Mouse (Mus musculus): ENCODE results near the gene Alk. TPM values are rescaled to one million over a fixed set of nuclear protein-coding genes. Genes with fewer than 3 reads are reported as not detected.

Gene Alk
- polyA plus RNA-seq, 1 experiment, result not detected

DNA sequence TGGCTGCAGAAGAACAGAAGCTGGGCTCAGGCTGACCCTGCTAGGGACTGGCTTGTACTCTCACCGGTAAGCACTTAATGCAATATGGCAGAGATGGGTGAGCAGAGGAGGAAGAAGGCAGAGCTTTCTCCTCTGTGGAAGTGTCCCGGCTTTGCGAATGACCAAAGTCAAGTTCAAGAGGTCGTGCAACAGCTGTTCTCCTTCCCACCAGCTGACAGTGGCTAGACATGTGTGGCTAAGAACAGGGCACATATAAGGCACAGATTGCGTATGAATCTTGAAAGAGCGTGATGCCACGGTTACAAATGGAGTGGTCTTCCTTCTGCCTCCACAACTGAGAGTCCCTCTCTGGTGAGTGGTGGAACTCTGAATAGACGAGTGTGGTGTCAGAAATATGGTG is 625.3 kb downstream of the Alk start:
- no peak for TF ChIP-seq GATA1 (IDR thresholded peaks at IDR 0.05; ENCODE audit: low read length)

GRCm38 (mm10) chr17:71976661-71977060 is 627.8 kb downstream of the Alk start:
- no peak for TF ChIP-seq GATA1 (IDR thresholded peaks at IDR 0.05; ENCODE audit: low read length)

DNA sequence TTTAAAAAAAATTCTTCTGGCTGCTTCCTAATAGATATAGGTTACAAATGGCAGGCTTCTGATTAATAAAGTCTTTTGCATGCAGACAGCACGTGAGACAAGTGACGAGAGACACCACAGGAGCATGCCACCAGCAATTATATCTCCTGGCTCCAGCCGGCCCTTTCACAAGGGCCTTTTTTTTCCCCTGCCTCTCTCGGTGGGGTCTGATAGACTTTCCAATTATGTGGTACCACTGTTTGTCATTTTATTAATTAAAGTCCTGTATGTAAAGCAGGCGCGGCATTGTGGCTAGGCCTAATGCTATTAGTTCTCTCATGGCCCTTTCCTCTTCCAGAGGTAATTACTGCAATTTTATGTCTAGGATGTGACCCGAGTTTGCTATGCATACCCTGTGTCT is 630.7 kb downstream of the Alk start:
- TF ChIP-seq GATA1 (IDR thresholded peaks at IDR 0.05; ENCODE audit: low read length), result no peak

DNA sequence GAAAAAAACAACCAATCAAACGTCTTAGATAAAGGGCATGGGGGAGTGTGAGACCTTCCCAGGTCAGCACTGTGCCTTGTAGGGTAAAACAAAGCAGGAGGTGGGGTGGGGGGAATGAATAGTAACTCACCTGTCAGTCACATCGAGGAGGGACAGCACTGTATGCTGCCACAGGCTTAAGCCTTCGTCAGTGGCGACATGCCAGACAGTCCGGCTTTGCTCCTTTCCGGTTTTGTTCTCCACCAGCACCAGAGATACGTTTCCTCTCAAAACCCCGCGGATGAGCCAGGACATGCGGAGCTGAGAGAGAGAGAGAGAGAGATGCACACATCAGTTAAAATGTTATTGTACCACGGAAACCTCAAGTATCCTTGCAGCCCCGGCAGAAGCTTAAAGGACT is 637.1 kb downstream of the Alk start:
- TF ChIP-seq GATA1 (IDR thresholded peaks at IDR 0.05; ENCODE audit: low read length), result no peak

GRCm38 (mm10) chr17:71965733-71966606 is 638.5 kb downstream of the Alk start:
- no peak for TF ChIP-seq GATA1 (IDR thresholded peaks at IDR 0.05; ENCODE audit: low read length)

DNA sequence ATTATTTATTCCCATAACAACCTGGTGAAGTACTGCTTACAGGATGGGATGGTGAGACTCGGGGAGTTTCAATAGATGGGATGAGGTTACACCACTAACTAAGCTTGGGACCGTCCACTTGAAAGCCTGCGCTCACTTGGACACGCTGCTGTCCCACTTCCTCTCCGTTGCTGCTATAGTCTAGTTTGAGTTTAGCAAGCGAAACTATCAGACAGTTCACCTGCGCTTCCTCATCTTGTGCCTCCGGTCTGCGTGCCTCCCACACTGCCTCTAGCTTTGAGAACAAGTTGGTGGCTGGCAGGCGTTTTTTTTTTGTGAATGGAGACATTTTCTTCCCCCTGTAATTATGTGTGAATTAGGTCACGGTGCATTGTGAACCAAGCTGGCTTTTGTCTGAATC is 639.8 kb downstream of the Alk start:
- TF ChIP-seq GATA1 (IDR thresholded peaks at IDR 0.05; ENCODE audit: low read length), result no peak

- TF ChIP-seq GATA1 (IDR thresholded peaks at IDR 0.05; ENCODE audit: low read length), result no peak
Observed at GRCm38 (mm10) chr17:71962746-71963145, 641.7 kb downstream of the Alk start.

DNA sequence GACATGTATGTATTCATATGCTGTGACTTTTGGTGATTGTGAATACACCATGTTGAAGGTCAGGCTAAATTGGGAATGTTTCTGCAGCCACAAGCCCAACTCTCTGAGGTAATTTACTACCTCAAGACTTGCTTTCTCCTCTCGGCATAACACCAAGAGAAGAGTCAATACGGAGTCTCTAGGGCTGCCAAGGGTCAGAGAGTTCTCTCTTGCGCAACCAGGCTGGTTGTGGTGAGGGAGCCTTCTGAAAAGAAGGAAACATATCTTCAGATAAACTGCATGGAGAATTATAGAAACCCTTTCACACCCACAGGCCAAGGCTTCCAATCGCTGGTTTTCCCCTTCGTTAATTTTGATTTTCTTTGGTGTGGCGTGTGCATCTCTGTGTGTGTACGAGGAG is 649.4 kb downstream of the Alk start:
- TF ChIP-seq GATA1 (IDR thresholded peaks at IDR 0.05; ENCODE audit: low read length), result no peak

DNA sequence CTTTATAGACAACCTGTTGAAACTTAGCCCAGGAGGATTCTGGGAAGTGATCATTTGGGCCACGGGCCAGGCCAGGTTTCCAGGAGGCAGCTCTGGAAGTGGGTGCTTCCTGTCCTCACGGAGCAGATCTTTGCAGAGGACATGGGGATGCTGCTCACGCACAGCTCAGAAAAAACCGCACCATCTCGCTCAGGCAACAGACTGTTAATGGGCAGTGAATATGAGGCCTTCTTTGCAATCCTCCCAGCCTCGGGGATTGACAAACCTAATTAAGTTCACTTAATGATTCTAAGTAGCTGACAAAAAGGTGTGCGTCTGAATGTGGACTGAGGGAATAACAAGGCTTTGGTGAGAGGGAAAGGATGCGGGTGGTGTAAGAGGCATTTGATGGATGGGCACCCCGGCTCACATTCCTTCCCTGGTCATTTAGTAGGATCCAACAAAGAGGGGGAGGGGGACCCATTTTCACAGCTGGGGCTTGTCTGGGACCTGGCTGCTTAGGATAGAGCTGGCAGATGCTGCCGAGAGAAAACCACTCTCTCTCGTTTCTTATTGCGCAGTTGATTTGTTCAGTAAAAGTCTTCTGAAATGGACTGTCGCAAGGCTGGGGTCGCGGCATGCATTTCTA is 650.1 kb downstream of the Alk start:
- TF ChIP-seq GATA1 (IDR thresholded peaks at IDR 0.05; ENCODE audit: low read length), result no peak

- TF ChIP-seq GATA1 (IDR thresholded peaks at IDR 0.05; ENCODE audit: low read length), result no peak
Observed at GRCm38 (mm10) chr17:71950968-71951367, 653.5 kb downstream of the Alk start.

GRCm38 (mm10) chr17:71948687-71949086 is 655.7 kb downstream of the Alk start:
- TF ChIP-seq GATA1 (IDR thresholded peaks at IDR 0.05; ENCODE audit: low read length), result no peak

GRCm38 (mm10) chr17:71947452-71947851 is 657.0 kb downstream of the Alk start:
- no peak for TF ChIP-seq GATA1 (IDR thresholded peaks at IDR 0.05; ENCODE audit: low read length)

DNA sequence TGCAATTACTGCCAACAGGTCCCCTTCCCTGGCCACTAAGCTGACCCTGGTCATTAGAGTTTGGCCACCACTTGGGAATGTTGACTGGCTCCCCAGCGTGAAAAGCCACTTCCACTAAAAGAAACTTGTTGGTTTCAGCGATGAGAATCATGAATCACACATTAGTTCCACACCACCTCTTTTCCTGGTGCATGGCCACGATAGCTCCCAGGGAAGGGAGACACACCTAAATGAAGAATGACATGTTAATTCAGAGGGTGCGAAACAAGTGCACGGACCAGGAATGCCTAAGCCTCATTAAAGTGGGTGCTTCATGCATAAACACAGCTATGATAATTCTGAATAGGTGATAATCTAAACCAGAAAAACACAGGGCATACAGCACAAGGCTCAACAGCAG is 660.4 kb downstream of the Alk start:
- no peak for TF ChIP-seq GATA1 (IDR thresholded peaks at IDR 0.05; ENCODE audit: low read length)

GRCm38 (mm10) chr17:71942052-71942451 is 662.4 kb downstream of the Alk start:
- TF ChIP-seq GATA1 (IDR thresholded peaks at IDR 0.05; ENCODE audit: low read length), result no peak

GRCm38 (mm10) chr17:71941436-71941835 is 663.0 kb downstream of the Alk start:
- TF ChIP-seq GATA1 (IDR thresholded peaks at IDR 0.05; ENCODE audit: low read length), result no peak

DNA sequence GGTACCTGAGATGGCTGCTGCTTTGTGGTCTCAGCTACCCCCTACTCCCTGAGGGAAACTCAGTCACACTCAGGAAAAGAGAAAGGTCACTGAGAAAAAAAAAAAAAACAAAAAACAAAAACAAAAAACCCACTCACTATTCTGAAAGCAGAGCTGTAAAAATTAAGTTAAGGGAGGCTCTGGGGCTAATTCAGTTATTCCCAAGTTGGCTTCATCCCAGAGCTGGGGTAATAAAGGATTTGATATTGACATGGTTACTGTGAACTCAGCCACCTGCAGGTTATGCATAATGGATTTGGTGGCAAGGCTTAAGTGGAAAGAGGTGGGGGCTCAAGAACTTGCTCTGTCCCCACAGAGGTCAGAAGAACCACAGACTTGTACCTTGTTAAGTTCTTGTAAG is 667.7 kb downstream of the Alk start:
- no peak for TF ChIP-seq GATA1 (IDR thresholded peaks at IDR 0.05; ENCODE audit: low read length)

- no peak for TF ChIP-seq GATA1 (IDR thresholded peaks at IDR 0.05; ENCODE audit: low read length)
Observed at GRCm38 (mm10) chr17:71935837-71936236, 668.6 kb downstream of the Alk start.

Data from G1E-ER4 (cell line).